Mouse (Mus musculus): ENCODE results near the gene Ext2.

Gene Ext2

DNA sequence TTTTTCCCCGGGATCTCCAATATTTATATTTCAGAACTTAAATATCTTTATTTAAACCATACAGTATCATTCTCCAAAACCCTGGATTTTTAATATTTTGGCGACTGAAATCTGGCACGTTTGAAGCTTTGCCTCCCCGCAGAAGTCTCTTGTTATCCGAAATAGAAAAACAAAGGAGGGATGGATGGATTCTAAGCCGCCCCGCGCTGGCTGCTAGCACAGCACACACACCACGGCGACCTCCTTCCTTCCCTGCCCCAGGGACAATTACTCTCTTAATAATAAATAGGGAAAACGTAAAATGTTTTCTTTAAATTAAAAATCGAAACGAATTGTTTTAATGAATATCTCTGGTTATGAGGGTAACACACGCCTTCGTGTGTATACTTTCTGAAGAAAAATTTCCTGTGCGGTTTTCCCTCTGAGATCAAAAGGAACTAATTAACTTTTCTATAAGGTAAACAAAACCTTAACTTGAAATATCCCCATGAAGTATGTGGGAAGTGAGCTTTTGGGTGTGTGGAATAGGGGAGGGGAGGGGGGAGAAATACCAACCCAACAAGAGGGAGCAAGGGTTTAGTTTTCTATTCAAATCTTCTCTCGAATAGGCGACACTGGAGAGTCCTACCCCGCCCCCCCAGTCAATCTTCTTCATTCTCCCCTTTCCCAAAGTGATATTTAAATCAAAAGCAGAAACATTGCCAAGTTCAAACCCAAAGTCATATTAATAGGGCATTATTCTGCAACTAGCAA lies 203.7 kb downstream of the Ext2 start:
- no peak for DNase-seq

DNA sequence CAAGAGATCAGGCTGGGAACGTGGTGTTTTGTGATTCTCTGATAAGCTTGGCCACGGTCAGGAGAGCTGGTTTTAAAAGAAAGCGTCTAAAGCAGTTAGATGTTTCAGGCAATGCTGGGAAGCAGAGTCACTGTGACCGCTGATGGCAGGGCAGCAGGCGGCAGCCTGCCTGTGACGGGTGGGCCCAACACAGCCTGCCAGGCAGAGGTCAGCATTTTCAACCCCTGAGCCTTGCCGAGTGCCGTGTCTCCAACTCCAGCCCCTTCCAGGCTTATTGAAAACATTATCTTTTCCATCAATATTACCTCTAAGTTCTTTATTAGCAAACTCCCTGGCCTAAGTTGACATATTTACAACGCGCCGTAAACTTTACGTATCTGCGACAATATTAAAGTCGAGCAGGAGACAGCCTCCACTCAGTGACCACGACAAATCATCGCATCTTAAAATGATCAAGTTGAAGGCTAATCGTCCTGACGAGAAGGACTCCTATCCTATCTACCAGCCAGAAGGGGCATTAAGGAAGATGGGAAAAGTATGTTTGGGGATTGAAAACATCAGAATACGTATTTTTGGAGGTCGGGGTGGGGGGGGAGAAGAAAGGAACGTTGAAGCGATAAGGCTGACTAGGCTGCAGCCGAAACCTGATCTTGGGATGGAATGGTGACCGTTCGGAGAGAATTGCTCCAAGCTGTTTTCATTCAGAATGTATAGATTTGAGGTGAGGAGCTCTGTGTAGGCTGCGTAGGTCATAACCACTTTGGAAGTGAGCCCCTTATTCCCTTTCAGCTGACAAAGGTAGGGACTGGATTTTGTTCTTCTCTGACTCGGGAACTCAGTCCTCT lies 206.3 kb downstream of the Ext2 start:
- no peak for DNase-seq

DNA sequence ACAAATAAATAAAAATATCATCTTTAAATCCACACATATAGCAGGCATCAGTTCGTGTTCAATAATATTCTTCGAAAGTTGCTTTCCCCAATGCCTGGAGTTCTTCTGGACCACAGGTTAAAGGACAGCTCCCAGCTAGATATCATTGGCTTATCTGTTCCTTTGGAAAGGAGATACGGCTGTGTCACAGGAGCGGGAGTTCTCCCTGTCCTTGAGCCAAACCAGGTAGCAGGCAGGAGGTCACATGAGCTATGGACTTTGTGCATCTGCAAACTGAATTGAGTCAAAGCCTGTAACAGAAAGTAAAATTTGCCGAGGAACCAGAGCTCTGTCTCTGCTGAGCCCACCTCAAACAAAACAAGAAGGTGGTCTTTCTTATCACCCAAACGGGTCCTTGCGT lies 209.3 kb downstream of the Ext2 start:
- DNase-seq, result no peak
